Mouse (Mus musculus): ENCODE measurements around the gene 2410015M20Rik.
"Not testable (repeated sequence)": the region's sequence is repeated elsewhere in the genome, so short reads cannot be mapped to it uniquely, and the experiment has no call there.

Gene 2410015M20Rik

GRCm38 (mm10) chr17:56613893-56614292, 4.3 kb upstream of the 2410015M20Rik start:
- not testable (repeated sequence) for DNase-seq (ENCODE audit: low read depth, low spot score)

DNA sequence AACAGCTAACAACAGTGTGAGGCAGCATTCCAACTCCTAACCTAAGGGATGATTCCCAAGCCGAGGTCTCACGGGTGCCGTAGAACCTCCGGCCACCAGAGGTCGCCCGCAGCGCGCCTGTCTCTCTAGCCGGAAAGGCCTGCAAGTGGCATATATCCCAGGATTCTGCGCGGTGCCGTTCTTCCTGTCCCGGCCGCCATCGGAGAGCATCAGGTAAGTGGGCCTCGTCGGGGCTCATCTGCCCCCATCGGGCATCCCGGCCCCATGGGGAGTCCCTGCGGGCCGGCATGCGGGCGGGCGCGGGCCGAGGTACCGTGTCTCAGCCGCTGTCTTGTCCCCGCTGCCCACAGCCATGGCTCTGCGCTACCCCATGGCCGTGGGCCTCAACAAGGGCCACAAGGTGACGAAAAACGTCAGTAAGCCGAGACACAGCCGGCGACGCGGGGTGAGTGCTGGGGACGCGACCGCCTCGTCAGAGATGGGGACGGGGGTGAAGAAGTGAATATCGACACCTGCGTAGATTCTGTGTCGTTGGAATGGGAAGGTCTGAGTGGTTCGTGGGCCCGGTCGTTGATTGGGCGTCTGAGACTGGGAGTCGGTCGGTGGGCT, 3.8 kb upstream of the 2410015M20Rik start, which contains the start of gene Rpl36:
Rpl36 (plus strand) TSS at position 181 of the 609 bp plus-strand sequence.
- peak; percentile 93 for DNase-seq (ENCODE audit: low read depth, low spot score)

GRCm38 (mm10) chr17:56612565-56612939, 3.0 kb upstream of the 2410015M20Rik start:
- DNase-seq (ENCODE audit: low read depth, low spot score): not testable (repeated sequence)

- peak; percentile 35 for DNase-seq (ENCODE audit: low read depth, low spot score)
These were observed 2.4 kb upstream of the 2410015M20Rik start for GRCm38 (mm10) chr17:56611861-56612564.

GRCm38 (mm10) chr17:56611323-56611722, 1.8 kb upstream of the 2410015M20Rik start:
- no peak for DNase-seq (ENCODE audit: low read depth, low spot score)

GRCm38 (mm10) chr17:56608699-56609098, 872 bp downstream of the 2410015M20Rik start:
- DNase-seq (ENCODE audit: low read depth, low spot score): no peak

DNA sequence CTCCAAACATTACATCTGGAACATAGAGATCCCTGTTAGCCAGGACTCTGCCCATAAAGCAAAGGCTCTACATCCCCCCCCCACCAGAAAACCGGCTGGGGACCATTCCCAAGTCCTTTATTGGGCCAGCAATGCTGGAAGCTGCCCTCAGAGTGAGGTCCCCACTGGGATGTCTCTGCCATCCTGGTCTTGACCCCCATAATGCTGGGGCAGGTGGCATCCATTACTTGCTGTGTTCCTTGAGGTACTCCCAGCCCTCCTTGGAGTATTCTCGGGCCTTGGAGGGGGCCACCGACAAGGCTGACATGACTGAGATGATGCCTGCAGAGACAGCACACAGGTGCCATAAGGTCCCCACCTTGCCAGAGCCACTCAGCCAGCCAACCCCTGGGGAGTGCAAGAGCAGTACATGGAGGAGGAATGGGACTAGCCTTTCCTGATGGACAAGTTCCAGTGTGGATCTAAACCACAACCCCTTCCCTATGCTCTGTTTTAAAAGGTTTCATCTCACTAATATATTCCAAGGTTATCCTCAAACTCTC, 2.0 kb downstream of the 2410015M20Rik start:
- DNase-seq (ENCODE audit: low read depth, low spot score): no peak

GRCm38 (mm10) chr17:56605431-56605830, 4.1 kb downstream of the 2410015M20Rik start:
- no peak for DNase-seq (ENCODE audit: low read depth, low spot score)

DNA sequence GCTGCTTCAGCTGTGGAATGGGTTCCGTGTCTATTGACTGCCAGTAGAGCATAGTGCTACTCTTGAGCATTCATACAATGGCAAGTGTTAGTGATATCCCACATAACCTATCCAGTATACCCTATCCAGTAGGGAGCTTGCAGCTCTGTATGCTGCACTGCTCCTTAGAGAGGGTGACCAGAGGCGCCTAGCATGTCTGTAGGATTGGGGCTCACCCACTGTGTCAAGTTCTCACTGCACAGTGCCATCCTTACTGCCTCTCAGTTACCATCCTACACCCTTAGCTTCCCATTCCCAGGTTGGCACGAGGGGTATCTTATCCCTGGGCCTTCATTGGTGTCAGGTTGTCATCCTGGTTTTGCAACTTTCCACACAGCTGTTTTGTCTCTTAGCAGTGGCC, 5.1 kb downstream of the 2410015M20Rik start:
- no peak for DNase-seq (ENCODE audit: low read depth, low spot score)

GRCm38 (mm10) chr17:56604070-56604380, 5.5 kb downstream of the 2410015M20Rik start:
- DNase-seq (ENCODE audit: low read depth, low spot score): no peak

- no peak for DNase-seq (ENCODE audit: low read depth, low spot score)
These were observed 6.1 kb downstream of the 2410015M20Rik start for GRCm38 (mm10) chr17:56603186-56604069.

DNA sequence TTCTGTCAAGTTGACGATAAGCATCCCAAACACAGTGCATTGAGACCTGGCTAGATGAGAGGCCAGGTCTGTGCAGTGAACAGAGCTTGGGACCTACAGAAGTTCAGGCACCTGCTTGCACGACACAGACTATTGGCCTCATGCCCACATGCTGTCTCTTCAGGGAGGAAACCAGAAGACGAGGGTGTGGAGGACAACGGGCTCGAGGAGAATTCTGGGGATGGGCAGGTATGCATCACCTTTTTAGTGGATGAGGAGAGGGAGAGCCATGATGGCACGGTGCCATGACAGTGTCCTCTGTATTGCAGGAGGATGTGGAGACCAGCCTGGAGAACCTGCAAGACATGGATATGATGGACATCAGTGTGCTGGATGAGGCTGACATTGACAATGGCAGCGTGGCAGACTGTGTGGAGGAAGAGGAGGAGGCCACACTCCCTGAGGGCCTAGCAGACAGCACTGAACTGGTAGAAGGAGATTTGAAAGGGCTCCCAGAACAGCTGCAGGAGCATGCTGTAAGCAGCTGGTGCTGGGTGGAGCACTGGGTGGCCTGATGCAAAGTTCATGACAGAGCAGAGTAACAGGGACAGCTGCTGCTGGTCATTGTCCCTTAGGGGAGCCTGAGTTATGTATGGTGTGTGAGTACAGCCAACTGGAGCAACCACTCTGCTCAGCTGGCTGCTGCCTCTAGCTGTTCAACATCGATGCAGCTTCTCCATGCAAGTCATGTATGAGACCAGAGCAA, 15.9 kb downstream of the 2410015M20Rik start:
- DNase-seq (ENCODE audit: low read depth, low spot score): no peak

- no peak for DNase-seq (ENCODE audit: low read depth, low spot score)
These were observed 17.0 kb downstream of the 2410015M20Rik start for GRCm38 (mm10) chr17:56592553-56592952.

DNA sequence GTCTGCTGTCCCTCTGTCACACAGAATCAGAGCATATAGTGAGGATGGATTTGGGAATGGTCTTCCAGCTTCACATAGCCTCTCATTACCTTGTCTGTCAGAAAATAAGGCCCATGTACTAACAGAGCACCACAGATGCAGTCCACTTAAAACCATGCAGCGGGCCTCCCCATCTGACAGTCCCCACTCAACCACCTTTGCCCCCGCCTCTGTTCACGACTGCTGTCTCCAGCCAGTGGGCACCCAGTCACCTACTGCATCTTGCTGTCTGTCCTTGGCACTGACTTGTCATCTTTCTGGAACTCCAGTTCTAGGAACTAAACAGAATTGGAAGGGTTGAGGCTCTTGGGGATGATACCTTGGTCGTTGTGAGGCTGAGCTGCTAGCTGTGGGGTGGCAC, 20.6 kb downstream of the 2410015M20Rik start:
- no peak for DNase-seq (ENCODE audit: low read depth, low spot score)

DNA sequence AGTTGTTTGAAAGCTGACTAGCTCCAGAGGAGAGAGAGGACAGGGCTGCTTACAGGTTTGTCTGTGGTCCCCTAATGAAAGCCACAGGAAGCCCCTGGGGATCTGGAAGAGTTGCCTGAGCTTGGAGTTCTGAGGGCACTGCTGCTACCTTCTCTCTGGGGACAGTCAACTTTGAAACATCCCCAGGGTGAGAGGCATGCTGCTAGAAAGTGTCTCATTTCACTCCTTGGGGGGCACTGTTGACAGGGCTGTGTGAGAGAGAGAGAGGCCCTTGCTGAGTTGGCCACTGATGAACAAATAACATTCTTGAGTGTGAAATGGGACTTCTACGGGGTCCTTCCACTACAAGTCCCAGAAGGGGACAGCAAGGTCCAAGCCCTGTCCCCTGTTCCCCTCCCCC, 21.8 kb downstream of the 2410015M20Rik start:
- DNase-seq (ENCODE audit: low read depth, low spot score): no peak

- DNase-seq (ENCODE audit: low read depth, low spot score): peak; percentile 19
These were observed 24.3 kb downstream of the 2410015M20Rik start for GRCm38 (mm10) chr17:56585171-56585821.

DNA sequence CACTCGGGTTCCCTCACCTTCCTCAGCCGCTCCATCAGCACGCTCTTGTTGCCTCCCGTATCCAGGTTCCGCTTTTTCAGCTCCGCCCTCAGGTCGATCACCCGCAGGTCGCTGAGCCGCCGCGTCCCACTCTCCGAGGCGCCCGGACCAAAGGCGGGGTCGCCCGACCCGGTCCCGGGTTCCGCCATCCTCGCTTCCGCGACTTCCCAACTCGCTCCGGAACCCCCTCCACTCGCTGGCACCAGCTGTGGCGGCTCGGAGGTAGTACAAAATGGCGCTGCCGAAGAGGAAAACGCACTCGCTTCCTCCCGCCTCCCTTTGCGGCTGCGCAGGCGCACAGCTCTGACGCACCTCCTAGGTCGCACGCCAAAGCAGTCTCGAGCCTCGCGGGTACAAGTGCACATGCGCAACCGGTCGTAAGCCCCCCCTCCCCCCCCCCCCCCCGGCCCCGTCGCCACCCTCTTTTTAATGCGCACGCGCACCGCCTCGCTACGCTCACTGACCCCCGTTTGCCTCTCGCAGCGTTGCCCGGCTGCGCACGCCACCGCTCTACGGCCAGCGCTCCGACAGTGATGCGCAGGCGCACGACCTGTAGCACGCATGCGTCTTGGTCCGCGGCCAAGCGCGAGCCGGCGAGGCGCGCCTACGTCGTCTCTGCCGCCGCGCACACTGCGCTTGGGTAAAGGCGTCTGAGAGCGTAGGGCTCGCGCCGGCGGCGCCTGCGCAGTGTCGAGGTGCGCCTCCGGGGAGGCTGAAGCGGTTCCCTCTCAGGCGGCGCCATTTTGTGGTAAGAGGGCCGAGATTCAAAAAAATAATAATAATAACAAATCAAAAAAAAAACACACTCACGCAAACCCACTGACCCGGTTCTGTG, 25.1 kb downstream of the 2410015M20Rik start, which contains the start of the genes Safb2 and Safb:
Safb2 (minus strand) TSS at position 329 of the 874 bp plus-strand sequence.
Safb (plus strand) TSS at position 569 of the 874 bp plus-strand sequence.
- peak; percentile 100 for DNase-seq (ENCODE audit: low read depth, low spot score)

- no peak for DNase-seq (ENCODE audit: low read depth, low spot score)
These were observed 25.8 kb downstream of the 2410015M20Rik start for GRCm38 (mm10) chr17:56583611-56584256.

DNA sequence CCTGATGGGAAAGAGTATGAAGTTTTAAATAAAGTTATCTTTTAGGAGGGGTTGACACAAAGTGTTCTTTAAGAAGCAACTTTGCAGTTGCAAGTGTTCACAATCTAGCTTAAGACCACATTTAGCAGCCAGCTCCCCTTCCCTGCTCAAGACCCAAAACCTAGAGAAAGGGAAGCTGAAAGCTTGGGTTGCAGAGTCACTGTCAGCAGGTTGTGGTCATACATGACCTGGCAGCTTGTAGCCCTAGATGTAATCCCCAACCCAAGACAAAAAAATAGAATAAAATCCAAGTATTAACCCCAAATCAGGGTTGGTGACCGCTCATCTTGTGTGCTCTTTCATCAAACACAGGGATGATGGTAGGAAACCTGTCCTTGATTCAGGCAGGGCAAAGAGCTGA, 26.5 kb downstream of the 2410015M20Rik start:
- DNase-seq (ENCODE audit: low read depth, low spot score): no peak

All from forelimb bud, embryonic 11.5 days (tissue).